Mouse (Mus musculus) erythroblast, embryonic 14.5 days (primary cell): ENCODE results near the gene Stxbp2. TPM values are rescaled to one million over a fixed set of nuclear protein-coding genes. Genes with fewer than 3 reads are reported as not detected.
"Not testable (repeated sequence)": the region's sequence is repeated elsewhere in the genome, so short reads cannot be mapped to it uniquely, and the experiment has no call there.

Experiments used
- H3K27me3 ChIP-seq: 2 replicates; pipeline ENCODE4 v1.6.1; 2012; ENCODE audit warnings: inconsistent platforms; ENCODE audit not compliant: control insufficient read depth
- H3K36me3 ChIP-seq: 2 replicates; pipeline ENCODE4 v1.6.1; 2012; ENCODE audit warnings: mild to moderate bottlenecking, inconsistent platforms; ENCODE audit not compliant: control insufficient read depth
- H3K4me1 ChIP-seq: 2 replicates; pipeline ENCODE4 v1.6.1; 2012; ENCODE audit warnings: inconsistent platforms; ENCODE audit not compliant: control insufficient read depth
- H3K4me3 ChIP-seq: replicated peaks from 2 replicates; pipeline ENCODE3; 2012; ENCODE audit warnings: moderate library complexity, mild to moderate bottlenecking, inconsistent platforms
- H3K9me3 ChIP-seq: 2 replicates; pipeline ENCODE4 v1.6.1; 2012; ENCODE audit warnings: low read length, inconsistent platforms, mixed read lengths; ENCODE audit not compliant: control insufficient read depth
- GATA1 ChIP-seq: IDR thresholded peaks from 2 replicates; pipeline ENCODE4 v1.6.1; 2012; ENCODE audit warnings: low read length, inconsistent platforms, mixed read lengths
- TAL1 ChIP-seq: IDR thresholded peaks from 3 replicates; pipeline ENCODE4 v1.6.1; 2012; ENCODE audit warnings: low read length, inconsistent platforms, mixed read lengths
- polyA plus RNA-seq: library from polyadenylated mRNA; stranded (reverse); fragments of >175 nt; gene quantifications from 2 replicates; pipeline ENCODE4 v1.2.3, GENCODE M21; 2012

Gene Stxbp2
- 13.3 and 17.2 TPM in 2 replicates for polyA plus RNA-seq

DNA sequence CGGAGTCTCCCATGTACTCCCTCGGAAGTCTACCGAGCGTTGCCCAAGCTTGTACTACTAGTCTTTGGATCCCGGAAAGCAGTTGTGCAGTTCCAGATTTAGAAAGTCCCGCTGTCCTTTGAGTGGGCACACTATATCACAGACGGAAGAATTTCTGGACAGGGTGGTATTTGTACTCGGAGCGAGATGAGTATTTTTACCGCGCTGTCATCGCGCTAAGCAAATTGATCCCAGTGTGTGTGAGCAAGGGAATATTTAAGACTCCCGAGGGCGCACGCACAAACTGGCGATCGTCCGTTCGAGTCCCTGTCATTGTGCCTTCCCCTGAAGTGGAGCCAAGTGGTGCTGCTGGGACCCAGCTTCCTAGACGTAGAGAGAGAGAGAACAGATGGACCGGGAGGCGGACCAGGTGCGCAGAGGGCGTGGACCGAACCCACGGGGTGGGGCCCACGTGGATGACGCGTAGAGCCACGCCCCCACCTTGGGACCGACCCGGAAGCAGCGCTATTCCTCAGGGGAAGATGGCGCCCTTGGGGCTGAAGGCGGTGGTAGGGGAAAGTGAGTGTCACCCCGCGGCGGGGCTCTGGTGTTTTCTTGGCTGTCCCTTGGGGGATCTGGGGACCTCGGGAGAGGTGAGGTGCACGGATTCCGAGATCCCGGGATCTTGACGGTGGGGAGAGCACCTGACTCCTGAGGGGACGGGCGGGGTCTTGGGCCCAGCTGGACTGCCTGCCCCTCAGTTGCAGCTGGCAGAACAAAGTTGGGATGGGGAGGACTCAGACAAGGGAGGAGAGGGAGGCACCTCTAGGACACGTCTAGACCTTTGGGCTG, at the start of gene Stxbp2:
TSS of gene Stxbp2 (plus strand) at position 309 of the 831 bp plus-strand sequence.
- peaks cover 22% of the 10 kb centered on the region for H3K4me1 ChIP-seq
- peaks cover 22% of the 10 kb centered on the region for H3K27me3 ChIP-seq
- TF ChIP-seq TAL1, result no peak
- no peak for TF ChIP-seq GATA1
- no peaks in the 10 kb centered on the region for H3K9me3 ChIP-seq
- peak within 1 kb of the TSS; percentile 77 for H3K4me3 ChIP-seq
- H3K36me3 ChIP-seq, result peaks cover 32% of the 10 kb centered on the region

DNA sequence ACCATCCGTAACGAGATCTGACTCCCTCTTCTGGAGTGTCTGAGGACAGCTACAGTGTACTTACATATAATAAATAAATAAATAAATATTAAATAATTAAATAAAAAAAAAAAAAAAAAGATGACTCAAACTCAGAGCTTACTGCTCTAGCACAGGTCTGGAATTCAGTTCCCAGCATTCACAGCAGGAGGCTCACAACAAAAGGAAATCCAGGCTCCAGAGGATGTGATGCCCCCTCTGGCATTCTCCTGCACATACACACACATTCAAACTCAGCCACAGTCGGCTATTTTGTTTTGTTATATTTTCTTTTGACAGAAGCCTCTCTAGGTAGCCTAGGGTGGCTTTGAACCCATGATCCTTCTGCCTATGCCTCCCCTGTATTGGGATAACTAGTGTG, 48.8 kb upstream of the Stxbp2 start:
- H3K36me3 ChIP-seq, H3K9me3 ChIP-seq, H3K4me3 ChIP-seq, H3K27me3 ChIP-seq: not testable (repeated sequence)
- peaks cover 13% of the 10 kb centered on the region for H3K4me1 ChIP-seq

DNA sequence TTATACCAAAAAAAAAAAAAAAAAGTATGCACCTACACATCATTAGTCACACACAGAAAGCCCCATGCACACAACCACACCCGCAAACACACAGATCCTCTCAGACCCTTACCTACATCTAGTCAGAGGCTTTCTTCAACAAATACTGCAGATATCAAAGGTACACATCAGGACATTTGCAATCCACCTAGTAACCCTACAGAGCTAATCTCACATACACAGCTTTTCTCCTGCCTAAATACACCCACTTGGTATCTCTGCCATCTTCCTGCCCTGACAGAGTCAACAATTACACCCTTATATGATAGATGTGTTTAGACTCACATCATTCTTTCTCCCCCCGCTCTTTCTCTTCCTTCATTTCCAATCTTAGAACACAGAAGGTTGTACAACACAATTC, 44.3 kb upstream of the Stxbp2 start:
- Histone ChIP-seq H3K27me3 (peaks cover 7% of the 10 kb centered on the region), H3K4me3 (no peak overlapping the region), H3K36me3 (no peaks in the 10 kb centered on the region), H3K9me3 (no peaks in the 10 kb centered on the region), H3K4me1 (peaks cover 33% of the 10 kb centered on the region)
- peak; percentile 42; the same call in 1 of the 3 replicates for TF ChIP-seq TAL1
- TF ChIP-seq GATA1, result no peak

DNA sequence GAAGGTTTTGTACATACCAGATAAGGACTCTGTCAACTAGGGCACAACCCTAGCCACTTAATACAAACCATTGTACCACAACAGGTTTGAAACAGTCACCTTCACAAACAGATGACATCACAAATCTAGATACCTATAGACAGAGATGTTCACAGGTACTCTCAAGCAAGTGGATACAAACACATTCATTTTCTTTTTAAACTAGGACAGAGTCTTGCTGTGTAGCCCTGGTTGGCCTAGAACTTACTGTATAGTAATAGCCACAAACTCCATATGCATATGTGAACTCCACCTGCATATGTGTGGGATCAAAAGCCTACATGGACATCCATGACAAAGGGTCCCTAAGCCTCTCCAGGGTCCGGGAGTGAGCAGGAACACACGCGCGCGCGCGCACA, 43.8 kb upstream of the Stxbp2 start, which contains the start of gene Camsap3:
TSS of gene Camsap3 (plus strand) at position 301 of the 398 bp plus-strand sequence.
- no peak for TF ChIP-seq GATA1
- no peak for TF ChIP-seq TAL1
- no peaks in the 10 kb centered on the region for H3K9me3 ChIP-seq
- peaks cover 33% of the 10 kb centered on the region for H3K4me1 ChIP-seq
- peaks cover 7% of the 10 kb centered on the region for H3K27me3 ChIP-seq
- H3K36me3 ChIP-seq, result no peaks in the 10 kb centered on the region
- H3K4me3 ChIP-seq, result peak within 1 kb of the TSS; percentile 72

GRCm38 (mm10) chr8:3587391-3588257, 43.1 kb upstream of the Stxbp2 start:
- no peak for TF ChIP-seq GATA1
- TF ChIP-seq TAL1, result no peak
- Histone ChIP-seq H3K9me3 (no peaks in the 10 kb centered on the region), H3K4me1 (peaks cover 33% of the 10 kb centered on the region), H3K4me3 (peak overlapping the region; percentile 72), H3K27me3 (peaks cover 7% of the 10 kb centered on the region), H3K36me3 (no peaks in the 10 kb centered on the region)

GRCm38 (mm10) chr8:3588258-3588633, 42.5 kb upstream of the Stxbp2 start:
- H3K4me3 ChIP-seq, result peak overlapping the region; percentile 72
- TF ChIP-seq TAL1 (no peak), GATA1 (no peak)
- H3K4me1 ChIP-seq, result peaks cover 33% of the 10 kb centered on the region
- H3K9me3 ChIP-seq, result no peaks in the 10 kb centered on the region
- H3K27me3 ChIP-seq, result peaks cover 7% of the 10 kb centered on the region
- H3K36me3 ChIP-seq, result no peaks in the 10 kb centered on the region

- Histone ChIP-seq H3K4me1 (peaks cover 7% of the 10 kb centered on the region), H3K4me3 (no peak overlapping the region), H3K27me3 (no peaks in the 10 kb centered on the region), H3K36me3 (peaks cover 2% of the 10 kb centered on the region; the same call in 1 of the 2 replicates), H3K9me3 (no peaks in the 10 kb centered on the region)
- TF ChIP-seq TAL1 (no peak), GATA1 (no peak)
Measured at GRCm38 (mm10) chr8:3593470-3593869, 37.3 kb upstream of the Stxbp2 start.

DNA sequence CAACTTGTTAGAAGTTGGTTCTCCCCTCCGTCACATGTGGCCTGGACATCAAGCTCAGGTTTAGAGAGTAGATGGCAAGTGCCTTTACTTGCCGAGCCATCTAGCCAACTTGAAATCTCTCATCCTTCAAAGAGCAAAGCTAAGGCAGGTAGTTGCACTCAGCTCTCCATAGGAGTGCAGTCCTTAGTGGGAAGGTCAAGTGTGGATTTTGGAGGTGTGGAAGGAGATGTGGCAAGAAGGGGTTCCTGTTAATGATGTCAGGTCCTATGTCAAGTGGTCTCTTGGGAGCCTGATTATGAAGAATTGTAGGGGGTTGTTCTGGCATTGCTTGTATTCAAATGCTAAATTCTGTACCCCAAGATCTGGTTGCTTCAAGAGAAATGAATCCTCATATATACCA, 36.3 kb upstream of the Stxbp2 start:
- H3K4me3 ChIP-seq, result no peak overlapping the region
- no peaks in the 10 kb centered on the region for H3K27me3 ChIP-seq
- H3K4me1 ChIP-seq, result peaks cover 3% of the 10 kb centered on the region; the same call in 1 of the 2 replicates
- peaks cover 6% of the 10 kb centered on the region for H3K36me3 ChIP-seq
- TF ChIP-seq GATA1 (no peak), TAL1 (no peak)
- no peaks in the 10 kb centered on the region for H3K9me3 ChIP-seq

DNA sequence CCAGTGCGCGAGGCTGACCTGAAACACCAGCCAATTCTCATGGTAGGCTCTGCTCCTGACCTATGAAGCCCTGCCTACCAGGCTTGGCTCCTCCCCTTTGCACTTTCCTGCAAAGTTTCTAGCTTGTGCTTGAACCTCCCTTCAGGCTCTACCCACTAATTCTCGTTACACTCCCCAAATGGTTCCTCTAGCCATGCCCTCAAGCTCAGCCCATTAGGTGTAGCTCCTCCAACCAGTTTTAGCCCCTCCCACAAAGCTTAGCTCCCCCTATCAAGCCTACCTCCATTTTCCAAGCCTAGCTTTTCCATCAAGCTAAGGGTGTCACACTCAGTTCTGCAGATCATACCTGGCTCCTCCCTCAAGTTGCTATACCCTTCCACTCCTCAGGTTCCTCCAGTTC, 32.7 kb upstream of the Stxbp2 start:
- TF ChIP-seq GATA1 (no peak), TAL1 (no peak)
- Histone ChIP-seq H3K36me3 (peaks cover 22% of the 10 kb centered on the region), H3K9me3 (no peaks in the 10 kb centered on the region), H3K4me3 (no peak overlapping the region), H3K4me1 (peaks cover 3% of the 10 kb centered on the region; the same call in 1 of the 2 replicates), H3K27me3 (no peaks in the 10 kb centered on the region)
